Mouse (Mus musculus): ENCODE data around the gene Mylk.

DNA sequence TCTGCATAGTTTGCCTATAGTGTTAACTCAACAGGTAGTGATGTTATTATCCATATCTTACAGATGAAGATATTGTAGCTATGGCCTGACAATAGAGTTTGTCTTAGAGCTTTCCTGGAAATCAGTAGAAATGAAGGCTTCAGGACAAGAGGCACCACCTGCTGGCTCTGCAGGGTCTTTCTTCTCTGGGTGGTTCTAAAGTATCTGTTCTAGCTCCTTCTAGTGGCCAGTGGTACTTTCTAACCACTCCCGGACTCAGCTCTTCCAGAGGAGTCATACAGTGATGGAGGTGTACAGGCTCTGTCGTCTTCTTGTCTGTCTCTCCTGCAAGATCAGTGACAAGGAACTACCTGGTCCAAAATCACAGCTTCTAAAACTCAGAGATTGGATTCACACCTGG is 230.5 kb downstream of the Mylk start:
- TF ChIP-seq CTCF (IDR thresholded peaks at IDR 0.05; ENCODE audit: insufficient read depth, low read length) (no peak), POLR2A (IDR thresholded peaks at IDR 0.05; ENCODE audit: borderline replicate concordance, extremely low read depth, low read depth, low read length) (no peak)
